Mouse (Mus musculus) MEL (cell line): ENCODE data around the gene Cdh5. TPM values are rescaled to one million over a fixed set of nuclear protein-coding genes. Genes with fewer than 3 reads are reported as not detected.

Source experiments
- DNase-seq: peaks from one replicate; pipeline ENCODE4 v3.0.0; 2011; ENCODE audit warnings: low read depth, low spot score
- H3K27ac ChIP-seq: 2 replicates; pipeline ENCODE4 v1.5.1; 2012; ENCODE audit warnings: low read depth, mild to moderate bottlenecking, control low read depth, low read length, moderate library complexity; ENCODE audit not compliant: control insufficient read depth
- H3K27me3 ChIP-seq, 2 experiments: fragments of 150-350 bp in 1 of 2; sonication (generic) in 1 of 2; 2 replicates each; pipeline ENCODE4 v1.6.1; 2012; ENCODE audit warnings: low read length in 2 of 2, mild to moderate bottlenecking in 2 of 2, improper control_type of control experiment in 1 of 2, moderate library complexity in 1 of 2; ENCODE audit not compliant: insufficient read depth in 2 of 2, control insufficient read depth in 1 of 2
- H3K36me3 ChIP-seq, 2 experiments: 2 replicates each; pipeline ENCODE4 v1.6.1; 2012 to 2014; ENCODE audit warnings: low read length in 2 of 2, improper control_type of control experiment in 1 of 2, inconsistent platforms in 1 of 2, mild to moderate bottlenecking in 1 of 2; ENCODE audit not compliant: insufficient read depth in 2 of 2, control insufficient read depth in 1 of 2
- H3K4me1 ChIP-seq, 2 experiments: fragments of 150-350 bp in 1 of 2; sonication (generic) in 1 of 2; 2 replicates each; pipeline ENCODE4 v1.6.1; 2012; ENCODE audit warnings: low read length in 2 of 2, improper control_type of control experiment in 1 of 2, mild to moderate bottlenecking in 1 of 2; ENCODE audit not compliant: insufficient read depth in 2 of 2, control insufficient read depth in 1 of 2
- H3K4me3 ChIP-seq, 2 experiments: fragments of 150-350 bp in 1 of 2; sonication (generic) in 1 of 2; 2 replicates each; pipeline ENCODE4 v1.5.1; 2012; ENCODE audit warnings: low read depth in 2 of 2, low read length in 2 of 2, mild to moderate bottlenecking in 2 of 2, moderate library complexity in 2 of 2, control low read depth in 1 of 2, improper control_type of control experiment in 1 of 2; ENCODE audit not compliant: control insufficient read depth in 1 of 2, insufficient read depth in 1 of 2
- H3K79me2 ChIP-seq: 2 replicates; pipeline ENCODE4 v1.6.1; 2012; ENCODE audit warnings: mild to moderate bottlenecking, low read length, moderate library complexity; ENCODE audit not compliant: control insufficient read depth, poor library complexity, insufficient read depth
- H3K9ac ChIP-seq: 2 replicates; pipeline ENCODE4 v1.6.1; 2012; ENCODE audit warnings: low read depth, mild to moderate bottlenecking, control low read depth, low read length, moderate library complexity; ENCODE audit not compliant: control insufficient read depth, poor library complexity, severe bottlenecking
- H3K9me3 ChIP-seq: fragments of 150-350 bp; sonication (generic); replicated peaks from 2 replicates; pipeline ENCODE4 v1.6.1; 2012; ENCODE audit warnings: mild to moderate bottlenecking, low read length, improper control_type of control experiment, moderate library complexity; ENCODE audit not compliant: insufficient read depth
- CHD2 ChIP-seq: IDR thresholded peaks from 2 replicates; pipeline ENCODE4 v1.6.1; 2011; ENCODE audit warnings: low read length, improper control_type of control experiment
- EP300 ChIP-seq, 2 experiments: IDR thresholded peaks; 2 replicates each; pipeline ENCODE4 v1.6.1; 2011; ENCODE audit warnings: improper control_type of control experiment in 2 of 2, low read length in 2 of 2, low read depth in 1 of 2, mild to moderate bottlenecking in 1 of 2
- ETS1 ChIP-seq: IDR thresholded peaks from 2 replicates; pipeline ENCODE4 v1.6.1; 2012; ENCODE audit warnings: low read depth, mild to moderate bottlenecking, inconsistent platforms, low read length, improper control_type of control experiment, moderate library complexity
- HCFC1 ChIP-seq: IDR thresholded peaks from 2 replicates; pipeline ENCODE4 v1.6.1; 2012; ENCODE audit warnings: low read depth, mild to moderate bottlenecking, inconsistent platforms, low read length, improper control_type of control experiment, moderate library complexity
- JUND ChIP-seq: IDR thresholded peaks from 2 replicates; pipeline ENCODE4 v1.6.1; 2011; ENCODE audit warnings: low read depth, mild to moderate bottlenecking, improper control_type of control experiment, low read length
- KAT2A ChIP-seq: conservative IDR thresholded peaks from 2 replicates; pipeline ENCODE4 v1.6.1; 2012; ENCODE audit warnings: low read depth, low read length, improper control_type of control experiment, inconsistent platforms
- MAFK ChIP-seq: IDR thresholded peaks from 2 replicates; pipeline ENCODE4 v1.6.1; 2011; ENCODE audit warnings: low read depth, mild to moderate bottlenecking, low read length, improper control_type of control experiment, borderline replicate concordance
- MAZ ChIP-seq: IDR thresholded peaks from 2 replicates; pipeline ENCODE4 v1.6.1; 2012; ENCODE audit warnings: low read depth, mild to moderate bottlenecking, inconsistent platforms, low read length, improper control_type of control experiment
- MEF2A ChIP-seq: IDR thresholded peaks from 2 replicates; pipeline ENCODE4 v1.6.1; 2014; ENCODE audit warnings: low read depth, mild to moderate bottlenecking, inconsistent platforms, low read length, improper control_type of control experiment; ENCODE audit not compliant: poor library complexity, insufficient replicate concordance, severe bottlenecking; ENCODE audit errors: extremely low read depth
- MXI1 ChIP-seq: IDR thresholded peaks from 2 replicates; pipeline ENCODE4 v1.6.1; 2011; ENCODE audit warnings: mild to moderate bottlenecking, low read depth, low read length, improper control_type of control experiment
- MYB ChIP-seq: IDR thresholded peaks from 2 replicates; pipeline ENCODE4 v1.6.1; 2011; ENCODE audit warnings: mild to moderate bottlenecking, low read depth, low read length, improper control_type of control experiment
- NRF1 ChIP-seq: IDR thresholded peaks from 2 replicates; pipeline ENCODE4 v1.6.1; 2014; ENCODE audit warnings: low read depth, mild to moderate bottlenecking, inconsistent platforms, low read length, improper control_type of control experiment, moderate library complexity; ENCODE audit not compliant: poor library complexity, insufficient read depth, severe bottlenecking
- POLR2A ChIP-seq, 2 experiments: IDR thresholded peaks; 2 replicates each; pipeline ENCODE4 v1.6.1; 2011 to 2012; ENCODE audit warnings: low read length in 2 of 2, mild to moderate bottlenecking in 2 of 2, control low read depth in 1 of 2, improper control_type of control experiment in 1 of 2, low read depth in 1 of 2, moderate library complexity in 1 of 2; ENCODE audit not compliant: control insufficient read depth in 1 of 2, insufficient read depth in 1 of 2, poor library complexity in 1 of 2
- RAD21 ChIP-seq: IDR thresholded peaks from 2 replicates; pipeline ENCODE4 v1.6.1; 2011; ENCODE audit warnings: mild to moderate bottlenecking, low read depth, low read length, improper control_type of control experiment
- RCOR1 ChIP-seq: IDR thresholded peaks from 2 replicates; pipeline ENCODE4 v1.6.1; 2012; ENCODE audit warnings: low read depth, mild to moderate bottlenecking, inconsistent platforms, low read length, improper control_type of control experiment
- SIN3A ChIP-seq: IDR thresholded peaks from 2 replicates; pipeline ENCODE4 v1.6.1; 2012; ENCODE audit warnings: low read length, improper control_type of control experiment, inconsistent platforms
- SMC3 ChIP-seq: IDR thresholded peaks from 2 replicates; pipeline ENCODE4 v1.6.1; 2011; ENCODE audit warnings: low read depth, low read length, improper control_type of control experiment
- UBTF ChIP-seq: IDR thresholded peaks from 2 replicates; pipeline ENCODE4 v1.6.1; 2012; ENCODE audit warnings: low read depth, mild to moderate bottlenecking, inconsistent platforms, low read length, improper control_type of control experiment, moderate library complexity, borderline replicate concordance; ENCODE audit not compliant: insufficient read depth
- USF1 ChIP-seq: IDR thresholded peaks from 2 replicates; pipeline ENCODE4 v1.6.1; 2014; ENCODE audit warnings: low read depth, mild to moderate bottlenecking, inconsistent platforms, low read length, improper control_type of control experiment, moderate library complexity
- USF2 ChIP-seq, 2 experiments: IDR thresholded peaks; 2 replicates each; pipeline ENCODE4 v1.6.1; 2011 to 2012; ENCODE audit warnings: improper control_type of control experiment in 2 of 2, low read length in 2 of 2, borderline replicate concordance in 1 of 2, inconsistent platforms in 1 of 2, low read depth in 1 of 2, mild to moderate bottlenecking in 1 of 2; ENCODE audit not compliant: insufficient read depth in 1 of 2
- ZC3H11A ChIP-seq: IDR thresholded peaks from 2 replicates; pipeline ENCODE4 v1.6.1; 2012; ENCODE audit warnings: low read depth, mild to moderate bottlenecking, inconsistent platforms, low read length, improper control_type of control experiment
- polyA plus RNA-seq, 2 experiments: library from polyadenylated mRNA; stranded (reverse) in 1 of 2; unstranded in 1 of 2; fragments of >175 nt in 1 of 2; fragments of >200 nt in 1 of 2; gene quantifications; 2 replicates each; pipeline versions ENCODE4 v1.2.1 to v1.2.4; 2012; ENCODE audit warnings: low replicate concordance in 2 of 2, low read depth in 1 of 2; ENCODE audit not compliant: insufficient read length in 2 of 2, insufficient read depth in 1 of 2, missing spikeins in 1 of 2
- total RNA-seq: library from RNA; depleted of rRNA; stranded (reverse); fragments of 300-350 nt; gene quantifications from 2 replicates; pipeline ENCODE4 v1.2.3, GENCODE M21; 2012

Cdh5 gene
- total and polyA plus RNA-seq, 3 experiments: not detected

- no peaks in the 10 kb centered on the region for H3K36me3 ChIP-seq
- no peaks in the 10 kb centered on the region for H3K9me3 ChIP-seq
- H3K9ac ChIP-seq: no peak overlapping the region
Observed at GRCm38 (mm10) chr8:104171050-104171620, 69.7 kb downstream of the Cdh5 start.

GRCm38 (mm10) chr8:104172420-104172819, 71.0 kb downstream of the Cdh5 start:
- TF ChIP-seq USF2 (IDR thresholded peaks at IDR 0.05; ENCODE audit: borderline replicate concordance in 1 of 2, insufficient read depth in 1 of 2, low read depth in 1 of 2, low read length in 2 of 2) (no peak), MYB (no peak), USF1 (no peak), SMC3 (no peak), MEF2A (no peak), KAT2A (no peak), JUND (no peak), ZC3H11A (no peak), ETS1 (no peak), RAD21 (no peak), HCFC1 (no peak), SIN3A (no peak), POLR2A (IDR thresholded peaks at IDR 0.05; ENCODE audit: control insufficient read depth in 1 of 2, insufficient read depth in 1 of 2, low read depth in 1 of 2, low read length in 2 of 2, poor library complexity in 1 of 2) (no peak), CHD2 (no peak), MAFK (no peak), EP300 (IDR thresholded peaks at IDR 0.05; ENCODE audit: low read depth in 1 of 2, low read length in 2 of 2) (no peak), MXI1 (no peak), MAZ (no peak), NRF1 (no peak)
- Histone ChIP-seq H3K27ac (no peak overlapping the region), H3K9me3 (no peaks in the 10 kb centered on the region), H3K4me3 (no peak overlapping the region), H3K79me2 (no peaks in the 10 kb centered on the region), H3K4me1 (no peaks in the 10 kb centered on the region), H3K36me3 (no peaks in the 10 kb centered on the region), H3K9ac (no peak overlapping the region), H3K27me3 (no peaks in the 10 kb centered on the region)
- DNase-seq: no peak

More at GRCm38 (mm10) chr8:104171050-104171620, 69.7 kb downstream of the Cdh5 start:
- no peaks in the 10 kb centered on the region for H3K27me3 ChIP-seq
- no peak overlapping the region for H3K4me3 ChIP-seq
- DNase-seq: no peak
- no peaks in the 10 kb centered on the region for H3K4me1 ChIP-seq
- H3K27ac ChIP-seq: no peak overlapping the region
- H3K79me2 ChIP-seq: no peaks in the 10 kb centered on the region
- TF ChIP-seq HCFC1: no peak
- no peak for TF ChIP-seq UBTF
- no peak for TF ChIP-seq RCOR1
- no peak for TF ChIP-seq NRF1
- TF ChIP-seq, all 39 proteins: peak for 0
